Mouse (Mus musculus) E14TG2a.4 (cell line): ENCODE results near the gene Kdm2a.

ENCODE experiments used
- CTCF ChIP-seq: conservative IDR thresholded peaks from 2 replicates; pipeline ENCODE4 v1.5.1; 2014; ENCODE audit warnings: low read length
- NANOG ChIP-seq: IDR thresholded peaks from 2 replicates; pipeline ENCODE4 v1.6.1; 2014; ENCODE audit warnings: borderline replicate concordance, low read length, mixed read lengths

- TF ChIP-seq CTCF: no peak
- TF ChIP-seq NANOG: no peak
These were observed 48.8 kb upstream of the Kdm2a start for GRCm38 (mm10) chr19:4446661-4447420.
